Mouse (Mus musculus) gastrocnemius, adult 8-10 months (tissue): ENCODE data around the gene Tesk1. TPM values are rescaled to one million over a fixed set of nuclear protein-coding genes. Genes with fewer than 3 reads are reported as not detected.

Experiments
- DNase-seq, 2 experiments: peaks; one replicate each; pipeline ENCODE4 v3.0.0; 2022; ENCODE audit warnings: low spot score in 2 of 2
- total RNA-seq, 4 experiments: library from RNA; stranded (reverse); gene quantifications; 2 replicates each; pipeline ENCODE4 v1.2.4; 2022

The Tesk1 gene
- total RNA-seq, 4 experiments from 2014 or later: 53.4 to 69.3 (median 59.4) TPM

GRCm38 (mm10) chr4:43418973-43419656 is 22.6 kb upstream of the Tesk1 start:
- DNase-seq: no peak

- no peak for DNase-seq
These were observed 21.9 kb upstream of the Tesk1 start for GRCm38 (mm10) chr4:43419801-43420281.

- DNase-seq: peak; percentile 65 to 70
These were observed 21.4 kb upstream of the Tesk1 start for GRCm38 (mm10) chr4:43420305-43420704.

- DNase-seq: no peak
These were observed 20.0 kb upstream of the Tesk1 start for GRCm38 (mm10) chr4:43421632-43422240.

GRCm38 (mm10) chr4:43423267-43423934 is 18.3 kb upstream of the Tesk1 start:
- DNase-seq: no peak

GRCm38 (mm10) chr4:43424072-43424471 is 17.7 kb upstream of the Tesk1 start:
- no peak for DNase-seq

- DNase-seq: no peak
These were observed 16.5 kb upstream of the Tesk1 start for GRCm38 (mm10) chr4:43425197-43425596.

GRCm38 (mm10) chr4:43425648-43426380 is 15.9 kb upstream of the Tesk1 start:
- no peak for DNase-seq

GRCm38 (mm10) chr4:43426487-43426886 is 15.3 kb upstream of the Tesk1 start:
- DNase-seq: no peak

- DNase-seq: no peak
These were observed 14.1 kb upstream of the Tesk1 start for GRCm38 (mm10) chr4:43427501-43428179.

GRCm38 (mm10) chr4:43428180-43428861 is 13.4 kb upstream of the Tesk1 start:
- DNase-seq: no peak

GRCm38 (mm10) chr4:43428946-43429345 is 12.8 kb upstream of the Tesk1 start, which contains the start of gene Fam166b:
Fam166b (minus strand) TSS chr4:43429134.
- no peak for DNase-seq

- peak; percentile 68 to 74 for DNase-seq
These were observed 10.0 kb upstream of the Tesk1 start for GRCm38 (mm10) chr4:43431690-43432089.

- no peak for DNase-seq
These were observed 8.9 kb upstream of the Tesk1 start for GRCm38 (mm10) chr4:43432832-43433231.

GRCm38 (mm10) chr4:43442044-43442443 is 305 bp downstream of the Tesk1 start:
- DNase-seq: peak; percentile 97 to 98

GRCm38 (mm10) chr4:43442456-43443361 is 970 bp downstream of the Tesk1 start:
- DNase-seq: peak; percentile 48 to 66

GRCm38 (mm10) chr4:43443511-43443910 is 1.8 kb downstream of the Tesk1 start:
- no peak for DNase-seq

- DNase-seq: peak in 1 of 2 experiments; percentile 64
These were observed 5.5 kb downstream of the Tesk1 start for GRCm38 (mm10) chr4:43447251-43447650.

- no peak for DNase-seq
These were observed 6.8 kb downstream of the Tesk1 start for GRCm38 (mm10) chr4:43448554-43448953.
